Mouse (Mus musculus) kidney, adult 2 months (tissue): ENCODE measurements around the gene Gm21985.
"Not testable (repeated sequence)": the region's sequence is repeated elsewhere in the genome, so short reads cannot be mapped to it uniquely, and the experiment has no call there.

Source experiments
- CTCF ChIP-seq: fragments of 200-500 bp; conservative IDR thresholded peaks from 2 replicates; pipeline ENCODE4 v1.5.1; 2011; ENCODE audit warnings: low read depth, mild to moderate bottlenecking, control low read depth, low read length, moderate library complexity, mixed read lengths; ENCODE audit not compliant: insufficient read depth, insufficient read length
- POLR2A ChIP-seq: fragments of 200-500 bp; IDR thresholded peaks from one replicate; pipeline ENCODE4 v1.6.1; 2011; ENCODE audit warnings: low read depth, low read length, control low read depth

- TF ChIP-seq CTCF, POLR2A: not testable (repeated sequence)
These were observed 181.9 kb downstream of the Gm21985 start for GRCm38 (mm10) chr2:112448046-112448445.
